Mouse (Mus musculus) intestine, embryonic 16.5 days (tissue): Measurements from ENCODE around the gene Gnat3. TPM values are rescaled to one million over a fixed set of nuclear protein-coding genes. Genes with fewer than 3 reads are reported as not detected.
"Not testable (repeated sequence)": the region's sequence is repeated elsewhere in the genome, so short reads cannot be mapped to it uniquely, and the experiment has no call there.

Experiments
- ATAC-seq: fragments of 200-750 bp; cut with Nextera tagmentation; 2 replicates; pipeline ENCODE4 v1.8.0; 2017; ENCODE audit warnings: moderate TSS enrichment, moderate library complexity
- H3K27ac ChIP-seq: fragments of 300-500 bp; sonication (generic); 2 replicates; pipeline ENCODE4 v1.5.1; 2014; ENCODE audit warnings: mild to moderate bottlenecking, low read length
- H3K27me3 ChIP-seq: fragments of 300-500 bp; sonication (generic); replicated peaks from 2 replicates; pipeline ENCODE4 v1.6.1; 2014; ENCODE audit warnings: low read length, control low read depth, mixed read lengths; ENCODE audit not compliant: control insufficient read depth, insufficient read depth
- H3K36me3 ChIP-seq: fragments of 300-500 bp; sonication (generic); 2 replicates; pipeline ENCODE4 v1.6.1; 2014; ENCODE audit warnings: low read length, control low read depth; ENCODE audit not compliant: control insufficient read depth, insufficient read depth
- H3K4me1 ChIP-seq: fragments of 300-500 bp; sonication (generic); 2 replicates; pipeline ENCODE4 v1.6.1; 2014; ENCODE audit warnings: low read length, control low read depth, mixed read lengths; ENCODE audit not compliant: control insufficient read depth, insufficient read depth
- H3K4me2 ChIP-seq: fragments of 300-500 bp; sonication (generic); 2 replicates; pipeline ENCODE4 v1.6.1; 2014; ENCODE audit warnings: low read depth, low read length, control low read depth
- H3K4me3 ChIP-seq: fragments of 300-500 bp; sonication (generic); 2 replicates; pipeline ENCODE4 v1.5.1; 2014; ENCODE audit warnings: mild to moderate bottlenecking, low read length
- H3K9ac ChIP-seq: fragments of 300-500 bp; sonication (generic); 2 replicates; pipeline ENCODE4 v1.6.1; 2014; ENCODE audit warnings: low read depth, low read length
- H3K9me3 ChIP-seq: fragments of 300-500 bp; sonication (generic); 2 replicates; pipeline ENCODE4 v1.6.1; 2016; ENCODE audit warnings: low read length, control low read depth; ENCODE audit not compliant: control insufficient read depth
- WGBS: fragments of 180-500 bp; shearing (Covaris S2); extraction: QIAGEN DNeasy Blood & Tissue Kit; methylation state at CpG from one replicate; pipeline ENCODE4 v1.1.7; 2014; 5-methylcytosine and 5-hydroxymethylcytosine counted together
- polyA plus RNA-seq: library from polyadenylated mRNA; unstranded; fragments of >200 nt; fragmentation: Nextera tagmentation; extraction: Ambion mirVana; gene quantifications from 2 replicates; pipeline ENCODE4 v1.2.1, GENCODE M21; 2015

Gene Gnat3
- not detected in 2 replicates for polyA plus RNA-seq

DNA sequence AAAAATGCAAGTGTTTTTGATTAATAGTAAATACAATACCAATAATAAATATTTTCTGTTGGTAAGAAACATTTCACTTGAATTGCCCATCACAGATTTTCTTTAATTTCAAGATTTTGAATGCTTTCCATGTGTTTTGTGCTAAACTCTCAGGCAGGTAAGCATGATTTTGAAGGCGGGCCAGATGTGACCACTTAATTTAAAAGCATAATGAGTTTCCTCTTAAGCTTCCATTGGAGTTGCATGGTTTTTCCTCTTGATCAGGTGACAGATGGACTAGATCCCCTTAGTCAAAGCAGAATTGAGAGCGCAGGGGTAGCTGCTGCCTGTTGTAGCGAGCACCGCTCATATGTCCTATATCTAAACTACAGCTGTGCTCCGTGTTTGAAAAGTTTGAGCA lies at the start of gene Gnat3:
Gene Gnat3, plus strand, starts transcription at position 301 of the 400 bp plus-strand sequence.
- H3K27ac ChIP-seq: no peak within 1 kb of the TSS
- no peak within 1 kb of the TSS for H3K4me2 ChIP-seq
- H3K4me1 ChIP-seq: no peaks in the 10 kb centered on the region
- no peak for ATAC-seq
- no peak within 1 kb of the TSS for H3K4me3 ChIP-seq
- no peaks in the 10 kb centered on the region for H3K36me3 ChIP-seq
- H3K9me3 ChIP-seq: no peaks in the 10 kb centered on the region
- no peaks in the 10 kb centered on the region for H3K27me3 ChIP-seq
- WGBS: 94% methylated on average over 5 of the region's 5 CpGs
- H3K9ac ChIP-seq: no peak within 1 kb of the TSS

DNA sequence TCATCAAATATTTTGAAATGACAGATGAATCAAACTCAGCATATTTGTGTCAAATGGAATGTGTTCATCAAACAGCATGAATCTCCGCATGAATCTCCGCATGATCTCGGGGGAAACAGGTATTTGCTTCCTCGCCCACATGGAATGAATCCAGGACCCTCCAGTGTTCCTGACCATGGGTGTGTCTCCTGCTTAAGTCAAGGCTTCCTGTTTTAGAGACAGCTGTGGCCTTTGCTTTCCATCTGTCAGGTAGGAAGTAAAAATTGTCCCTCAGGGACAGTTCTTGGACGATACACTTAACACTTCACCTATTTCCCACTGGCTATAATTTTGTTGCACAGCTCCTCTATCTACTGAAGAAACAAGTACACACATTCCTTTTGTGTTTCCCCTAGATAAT lies 43.4 kb upstream of the Gnat3 start:
- H3K9ac ChIP-seq: no peak overlapping the region
- 75% methylated on average over 5 of the region's 5 CpGs for WGBS
- no peaks in the 10 kb centered on the region for H3K27me3 ChIP-seq
- H3K4me3 ChIP-seq: no peak overlapping the region
- ATAC-seq: peak; percentile 28; the same call in 1 of the 2 replicates
- no peaks in the 10 kb centered on the region for H3K9me3 ChIP-seq
- H3K4me1 ChIP-seq: no peaks in the 10 kb centered on the region
- no peak overlapping the region for H3K27ac ChIP-seq
- H3K36me3 ChIP-seq: no peaks in the 10 kb centered on the region
- no peak overlapping the region for H3K4me2 ChIP-seq

DNA sequence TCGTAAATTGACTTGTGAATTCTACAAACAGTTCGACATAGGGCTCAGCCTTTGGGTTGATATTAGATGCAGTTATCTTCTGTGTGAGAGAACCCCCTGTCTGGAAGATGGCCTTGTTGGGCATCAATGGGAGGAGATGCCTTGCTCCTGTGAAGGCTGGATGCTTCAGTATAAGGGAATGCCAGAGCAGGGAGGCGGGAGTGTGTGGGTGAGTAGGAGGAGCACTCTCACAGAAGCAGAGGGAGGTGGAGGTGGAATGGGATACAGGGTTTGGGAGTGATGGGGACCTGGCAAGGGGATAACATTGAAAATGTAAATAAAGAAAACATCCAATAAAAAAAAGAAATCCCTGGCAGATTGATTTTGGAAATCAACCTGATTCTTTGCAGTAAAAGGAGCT lies 38.7 kb upstream of the Gnat3 start:
- H3K4me1 ChIP-seq: no peaks in the 10 kb centered on the region
- H3K9me3 ChIP-seq: no peaks in the 10 kb centered on the region
- H3K9ac ChIP-seq: no peak overlapping the region
- H3K36me3 ChIP-seq: no peaks in the 10 kb centered on the region
- 83% methylated on average over 3 of the region's 3 CpGs for WGBS
- H3K27ac ChIP-seq: no peak overlapping the region
- no peak overlapping the region for H3K4me2 ChIP-seq
- H3K27me3 ChIP-seq: no peaks in the 10 kb centered on the region
- no peak for ATAC-seq
- no peak overlapping the region for H3K4me3 ChIP-seq

DNA sequence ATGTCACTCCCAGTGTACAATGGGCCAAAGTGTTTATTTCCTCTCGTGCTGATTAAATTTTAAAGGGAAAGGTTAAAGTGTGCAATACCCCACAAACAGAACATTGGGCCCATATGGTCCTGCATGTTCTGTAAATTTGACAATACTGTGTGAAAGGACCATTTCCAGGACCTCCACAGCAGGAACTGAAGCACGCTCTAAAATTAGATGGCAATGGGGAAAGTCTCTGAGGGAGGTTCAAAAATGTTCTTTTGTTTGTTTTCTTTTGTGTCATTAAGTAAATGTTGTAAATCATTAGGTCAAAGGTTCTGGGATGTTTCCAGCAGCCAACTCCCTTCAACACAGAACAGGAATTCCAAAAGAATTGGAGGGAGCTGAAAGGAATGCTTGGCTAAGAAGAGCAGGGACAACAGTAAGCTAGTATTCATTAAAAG lies 38.2 kb upstream of the Gnat3 start:
- 0 out of 2 replicates have a peak, but pooled peaks have one; percentile 33 for ATAC-seq
- no peaks in the 10 kb centered on the region for H3K27me3 ChIP-seq
- H3K27ac ChIP-seq: no peak overlapping the region
- H3K36me3 ChIP-seq: no peaks in the 10 kb centered on the region
- no peak overlapping the region for H3K4me3 ChIP-seq
- H3K4me1 ChIP-seq: no peaks in the 10 kb centered on the region
- H3K9ac ChIP-seq: no peak overlapping the region
- H3K9me3 ChIP-seq: no peaks in the 10 kb centered on the region
- WGBS: 24% methylated on average over 2 of the region's 2 CpGs
- no peak overlapping the region for H3K4me2 ChIP-seq

DNA sequence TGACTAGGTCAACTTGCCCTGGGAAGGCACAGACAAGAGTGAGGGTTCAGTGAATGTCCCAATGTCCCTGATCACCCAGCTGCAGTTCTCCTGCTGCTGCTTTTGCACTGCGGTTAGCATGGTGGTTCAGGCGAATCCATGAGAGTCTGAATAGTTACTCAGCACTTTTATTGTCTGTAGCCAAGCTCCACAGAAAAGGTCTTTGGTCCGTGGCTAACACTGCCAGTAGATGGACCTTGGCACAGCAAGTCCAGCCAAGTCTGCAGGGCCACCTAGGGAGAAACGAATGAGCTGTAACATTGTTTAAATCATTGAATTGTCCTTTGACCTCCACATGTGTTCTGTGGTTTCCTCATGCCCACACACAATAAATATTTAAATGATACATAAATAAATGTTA lies 33.9 kb upstream of the Gnat3 start:
- no peaks in the 10 kb centered on the region for H3K36me3 ChIP-seq
- H3K9ac ChIP-seq: no peak overlapping the region
- WGBS: 38% methylated on average over 4 of the region's 4 CpGs
- no peak overlapping the region for H3K4me3 ChIP-seq
- H3K27ac ChIP-seq: no peak overlapping the region
- no peak overlapping the region for H3K4me2 ChIP-seq
- no peaks in the 10 kb centered on the region for H3K27me3 ChIP-seq
- 0 out of 2 replicates have a peak, but pooled peaks have one; percentile 44 for ATAC-seq
- H3K4me1 ChIP-seq: no peaks in the 10 kb centered on the region
- no peaks in the 10 kb centered on the region for H3K9me3 ChIP-seq

DNA sequence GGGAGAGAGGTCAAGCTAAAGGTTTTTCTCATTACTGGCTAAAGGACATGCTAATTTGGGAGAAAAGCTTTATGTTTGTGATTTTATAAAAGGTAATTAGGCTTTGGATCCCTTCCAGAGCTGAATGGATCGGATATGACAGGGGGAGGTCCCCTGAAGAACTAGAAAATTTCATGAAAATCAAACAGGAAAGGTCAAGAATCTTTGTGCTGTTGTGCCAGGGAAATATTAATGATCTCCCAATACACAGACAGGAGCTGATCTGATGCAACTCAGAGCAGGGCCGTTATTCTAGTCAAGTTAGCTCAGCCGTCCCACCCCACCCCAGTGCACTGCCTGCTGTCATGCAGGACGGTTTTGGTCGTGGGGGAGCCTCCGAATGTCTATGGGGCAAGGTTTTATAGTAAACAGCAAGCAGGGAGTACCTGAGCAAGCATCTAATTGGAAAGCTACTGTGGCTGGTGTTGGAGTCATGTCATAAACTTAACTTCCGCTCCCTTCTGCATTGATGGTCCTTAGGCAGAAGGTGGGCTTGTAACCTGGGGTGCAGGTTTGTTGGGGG lies 33.3 kb upstream of the Gnat3 start:
- no peak overlapping the region for H3K9ac ChIP-seq
- ATAC-seq: no peak
- WGBS: 47% methylated on average over 7 of the region's 7 CpGs
- H3K9me3 ChIP-seq: no peaks in the 10 kb centered on the region
- no peaks in the 10 kb centered on the region for H3K27me3 ChIP-seq
- H3K36me3 ChIP-seq: no peaks in the 10 kb centered on the region
- no peak overlapping the region for H3K4me3 ChIP-seq
- no peak overlapping the region for H3K4me2 ChIP-seq
- H3K4me1 ChIP-seq: no peaks in the 10 kb centered on the region
- H3K27ac ChIP-seq: no peak overlapping the region

DNA sequence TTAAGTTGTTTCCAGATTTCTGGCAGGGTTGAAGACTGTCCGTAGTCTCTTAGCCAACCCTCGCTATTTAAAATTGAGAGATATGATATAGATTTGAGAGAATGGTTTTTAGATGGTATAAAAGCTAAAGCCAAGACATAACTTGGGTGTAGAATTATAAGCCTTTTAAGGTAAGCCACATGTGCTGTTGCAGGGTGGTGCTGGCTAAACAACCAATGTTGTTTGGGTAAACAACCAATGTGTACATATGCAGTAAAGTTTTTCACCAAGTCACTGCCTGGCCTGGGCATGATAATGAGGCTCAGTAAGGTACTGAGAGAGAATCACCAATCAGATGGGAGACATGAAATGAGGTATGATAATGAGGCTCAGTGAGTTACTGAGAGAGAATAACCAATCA lies 30.8 kb upstream of the Gnat3 start:
- H3K4me3 ChIP-seq, H3K9ac ChIP-seq, H3K9me3 ChIP-seq, ATAC-seq, H3K4me1 ChIP-seq, H3K27ac ChIP-seq, H3K27me3 ChIP-seq, H3K36me3 ChIP-seq, H3K4me2 ChIP-seq: not testable (repeated sequence)
- WGBS: 96% methylated on average over 2 of the region's 2 CpGs

DNA sequence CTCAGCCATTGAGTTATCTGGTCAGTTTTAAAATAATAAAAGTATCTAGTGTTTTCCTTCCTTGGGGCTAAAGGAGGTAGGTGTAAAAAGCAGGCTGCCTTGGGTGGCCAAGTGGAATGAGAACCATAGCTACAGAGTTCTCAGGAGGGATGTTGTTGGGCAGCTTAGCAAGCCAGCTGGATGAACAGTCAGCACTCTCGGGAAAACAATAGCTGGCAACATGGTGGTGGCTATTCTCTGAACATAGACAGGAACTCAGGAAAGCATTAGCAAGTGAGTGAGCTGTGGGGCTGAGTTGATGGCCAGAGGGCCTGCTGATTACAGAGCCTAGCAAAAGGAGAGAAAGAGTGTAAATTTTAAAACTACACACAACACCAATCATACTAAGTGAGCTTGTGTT lies 27.8 kb upstream of the Gnat3 start:
- no peaks in the 10 kb centered on the region for H3K4me1 ChIP-seq
- H3K27me3 ChIP-seq: no peaks in the 10 kb centered on the region
- no peak for ATAC-seq
- no peaks in the 10 kb centered on the region for H3K36me3 ChIP-seq
- H3K4me3 ChIP-seq: no peak overlapping the region
- 68% methylated on average over 1 of the region's 1 CpGs for WGBS
- no peak overlapping the region for H3K9ac ChIP-seq
- H3K27ac ChIP-seq: no peak overlapping the region
- H3K4me2 ChIP-seq: no peak overlapping the region
- H3K9me3 ChIP-seq: no peaks in the 10 kb centered on the region

DNA sequence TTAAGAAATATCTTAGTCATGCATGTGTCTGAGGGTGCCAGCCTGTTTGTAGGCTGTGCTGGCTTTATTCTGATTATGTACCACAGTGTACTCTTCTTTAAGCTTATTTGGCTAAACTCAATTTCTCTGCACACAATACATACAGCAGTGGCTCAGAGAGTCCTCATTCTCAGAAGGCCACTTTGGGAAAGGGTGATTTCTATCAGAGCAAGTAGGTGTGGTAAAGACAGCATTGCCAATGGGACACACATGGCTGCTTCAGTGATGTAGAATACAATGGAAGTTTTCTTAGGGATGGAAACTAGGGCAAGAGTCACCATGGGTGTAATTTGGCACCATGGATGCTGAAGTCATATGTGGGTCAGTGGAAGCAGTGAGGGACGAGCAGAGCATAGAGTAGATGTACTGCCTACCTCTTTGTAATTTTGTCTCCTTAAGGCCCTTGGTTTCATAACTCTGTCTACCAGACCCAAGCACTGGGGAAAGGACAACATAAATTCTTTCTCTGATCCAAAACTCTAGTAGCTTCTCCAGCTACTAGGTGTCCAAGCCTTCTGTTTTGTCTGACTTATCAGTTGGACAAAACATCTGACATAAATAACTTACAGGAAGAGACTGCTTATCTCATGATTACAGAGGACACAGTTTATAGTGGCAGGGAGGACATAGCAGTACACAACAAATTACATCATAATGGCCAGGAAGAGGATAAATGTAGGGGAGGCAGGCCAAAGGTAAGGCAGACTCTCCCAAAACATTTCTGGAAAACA lies 24.0 kb upstream of the Gnat3 start:
- WGBS: 81% methylated on average over 1 of the region's 1 CpGs
- no peak overlapping the region for H3K9ac ChIP-seq
- no peak for ATAC-seq

More for the DNA sequence above, 24.0 kb upstream of the Gnat3 start:
- H3K27ac ChIP-seq: no peak overlapping the region
- H3K4me3 ChIP-seq: no peak overlapping the region
- no peaks in the 10 kb centered on the region for H3K27me3 ChIP-seq
- H3K4me2 ChIP-seq: no peak overlapping the region
- H3K4me1 ChIP-seq: no peaks in the 10 kb centered on the region
- no peaks in the 10 kb centered on the region for H3K36me3 ChIP-seq
- H3K9me3 ChIP-seq: no peaks in the 10 kb centered on the region
